9 mouse cellular contexts compared by ENCODE assay signal in the genomic region with DNA sequence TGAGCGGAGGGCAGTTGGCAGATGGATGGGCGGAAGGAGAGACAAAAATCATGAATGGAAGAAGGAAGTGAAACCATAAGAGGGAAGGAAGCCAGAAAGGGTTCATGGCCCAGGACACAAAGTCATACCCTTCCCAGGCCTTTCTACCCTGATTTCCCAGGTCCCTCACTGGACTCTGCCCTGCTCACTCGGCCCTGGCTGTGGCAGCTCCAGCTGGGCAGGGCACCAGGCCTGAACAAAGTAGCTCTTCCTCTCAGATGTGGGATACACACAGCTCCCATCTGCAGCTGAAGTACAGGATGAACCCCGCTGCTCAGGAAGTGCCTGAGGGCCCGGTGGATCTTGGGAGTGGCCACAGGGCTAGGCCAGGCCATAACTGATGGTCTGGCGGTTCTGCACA. TPM values are rescaled to one million over a fixed set of nuclear protein-coding genes. Genes with fewer than 3 reads are reported as not detected.
DNase-seq lines count a peak whose midpoint lies in the region; ATAC-seq and TF ChIP-seq lines count a peak whose summit lies in the region.
"Had no signal": no experiment of that assay in that cellular context is flagged by ENCODE, and none has a peak within 500 bp of the region (broad histone marks: within the 10 kb centered on the region; RNA-seq: fewer than 3 reads in every experiment).

No protein-coding gene starts in this region.

- no peaks in the 10 kb centered on the region for H3K27me3 ChIP-seq in E14TG2a.4 (ENCODE audit: insufficient read depth, low read length)
- no peaks in the 10 kb centered on the region for H3K27me3 ChIP-seq in intestine, embryonic 16.5 days (replicated peaks; ENCODE audit: control insufficient read depth, insufficient read depth, low read length)
- H3K27me3 ChIP-seq in liver, postnatal 0 days (ENCODE audit: insufficient read depth, low read length) = no peaks in the 10 kb centered on the region
- H3K27me3 ChIP-seq: liver, embryonic 15.5 days had no signal

- no peaks in the 10 kb centered on the region for H3K9me3 ChIP-seq in E14TG2a.4 (ENCODE audit: low read length)
- H3K9me3 ChIP-seq in intestine, embryonic 16.5 days (ENCODE audit: control insufficient read depth, low read length) = no peaks in the 10 kb centered on the region; the same call in 1 of the 2 replicates
- no peaks in the 10 kb centered on the region for H3K9me3 ChIP-seq in liver, postnatal 0 days (ENCODE audit: low read length)
- H3K9me3 ChIP-seq: liver, embryonic 15.5 days had no signal

- TF ChIP-seq EP300 in liver, postnatal 0 days (IDR thresholded peaks at IDR 0.05; ENCODE audit: low read depth) = no peak

- peak; percentile 17 for ATAC-seq in intestine, embryonic 16.5 days
- ATAC-seq in liver, postnatal 0 days = 0 out of 2 replicates have a peak, but pooled peaks have one; percentile 28

- peak overlapping the region; percentile 14; the same call in 1 of the 2 replicates for H3K27ac ChIP-seq in intestine, embryonic 16.5 days (ENCODE audit: low read length)
- peak overlapping the region; percentile 34; the same call in 1 of the 2 replicates for H3K27ac ChIP-seq in liver, postnatal 0 days (ENCODE audit: low read depth)
- H3K27ac ChIP-seq: liver, embryonic 15.5 days had no signal

- DNase-seq in kidney, adult 11 months = peak; percentile 34
- DNase-seq in kidney, adult 18-20 months = no peak
- DNase-seq in liver, postnatal 0 days = no peak
- DNase-seq in testis, postnatal 14 days (ENCODE audit: low spot score) = no peak
- no peak for DNase-seq in yolk sac, embryonic 10.5 days (ENCODE audit: low spot score)
- DNase-seq in thymus, postnatal 10 days (ENCODE audit: low spot score in 2 of 2) = no peak

- H3K4me2 ChIP-seq in intestine, embryonic 16.5 days (ENCODE audit: low read depth, low read length) = no peak overlapping the region
- no peak overlapping the region for H3K4me2 ChIP-seq in liver, postnatal 0 days (ENCODE audit: low read depth, low read length)
- H3K4me2 ChIP-seq: liver, embryonic 15.5 days had no signal

- no peaks in the 10 kb centered on the region for H3K36me3 ChIP-seq in E14TG2a.4 (ENCODE audit: insufficient read depth, low read length)
- H3K36me3 ChIP-seq in intestine, embryonic 16.5 days (ENCODE audit: control insufficient read depth, insufficient read depth, low read length) = no peaks in the 10 kb centered on the region
- H3K36me3 ChIP-seq in liver, postnatal 0 days (replicated peaks; ENCODE audit: insufficient read depth, low read length) = no peaks in the 10 kb centered on the region
- H3K36me3 ChIP-seq: liver, embryonic 15.5 days had no signal

- peak overlapping the region; percentile 64 for H3K4me3 ChIP-seq in E14TG2a.4 (replicated peaks; ENCODE audit: low read length)
- H3K4me3 ChIP-seq in intestine, embryonic 16.5 days (ENCODE audit: low read length) = no peak overlapping the region
- H3K4me3 ChIP-seq in liver, postnatal 0 days (ENCODE audit: low read depth, low read length) = no peak overlapping the region
- H3K4me3 ChIP-seq: liver, embryonic 15.5 days had no signal

- TF ChIP-seq CTCF in E14TG2a.4 (conservative IDR thresholded peaks at IDR 0.05; ENCODE audit: low read length) = no peak
- no peak for TF ChIP-seq CTCF in liver, postnatal 0 days (IDR thresholded peaks at IDR 0.05; ENCODE audit: low read depth)

- peaks cover 88% of the 10 kb centered on the region for H3K4me1 ChIP-seq in E14TG2a.4 (replicated peaks; ENCODE audit: low read depth, low read length)
- H3K4me1 ChIP-seq in intestine, embryonic 16.5 days (ENCODE audit: control insufficient read depth, insufficient read depth, low read length) = peaks cover 47% of the 10 kb centered on the region
- peaks cover 9% of the 10 kb centered on the region; the same call in 1 of the 2 replicates for H3K4me1 ChIP-seq in liver, postnatal 0 days (ENCODE audit: insufficient read depth)

- no peak overlapping the region for H3K9ac ChIP-seq in intestine, embryonic 16.5 days (ENCODE audit: low read depth, low read length)
- 0 out of 2 replicates have a peak overlapping the region, but pooled peaks have one; percentile 11 for H3K9ac ChIP-seq in liver, postnatal 0 days (replicated peaks)
- H3K9ac ChIP-seq: liver, embryonic 15.5 days had no signal

- 53% methylated on average over 6 of the region's 6 CpGs for WGBS in intestine, embryonic 16.5 days
- 41% methylated on average over 6 of the region's 6 CpGs for WGBS in liver, postnatal 0 days (ENCODE audit: insufficient replicate concordance)

RNA-seq across cellular contexts. Expression of a gene that starts 14.0 kb away (rescaled TPM):
- polyA plus RNA-seq in intestine, embryonic 16.5 days (2015; fragmentation: Nextera tagmentation; extraction: Ambion mirVana) = 8.5 and 10.3 TPM in 2 replicates
- polyA plus RNA-seq in liver, postnatal 0 days (2015; fragmentation: Nextera tagmentation; extraction: Ambion mirVana) = 2.7 and 2.9 TPM in 2 replicates

RNA-seq across cellular contexts. Expression of a gene that starts 14.3 kb away (rescaled TPM):
- polyA plus RNA-seq in intestine, embryonic 16.5 days (2015; fragmentation: Nextera tagmentation; extraction: Ambion mirVana) = 12.1 and 16.5 TPM in 2 replicates
- polyA plus RNA-seq in liver, postnatal 0 days (2015; fragmentation: Nextera tagmentation; extraction: Ambion mirVana) = 0.36 and 0.45 TPM in 2 replicates
